Mouse (Mus musculus) spleen, embryonic (tissue): ENCODE measurements at regions not wholly inside any gene's neighbourhood (a gene's known extent, or its start where the extent isn't known, plus 50 kb on each side); places are given as distances from the start of the nearest gene placed in this dataset.

Source experiments
- CTCF ChIA-PET: fragments of 350-600 bp; sonication (Branson Sonifier 250); formaldehyde crosslinking; loops from one replicate; lab custom pipeline; 2022; lab: Charles Lee

GRCm38 (mm10) chr1:72046072-72046471, 166.0 kb downstream of the Mreg start:
- CTCF ChIA-PET = no interaction called here

DNA sequence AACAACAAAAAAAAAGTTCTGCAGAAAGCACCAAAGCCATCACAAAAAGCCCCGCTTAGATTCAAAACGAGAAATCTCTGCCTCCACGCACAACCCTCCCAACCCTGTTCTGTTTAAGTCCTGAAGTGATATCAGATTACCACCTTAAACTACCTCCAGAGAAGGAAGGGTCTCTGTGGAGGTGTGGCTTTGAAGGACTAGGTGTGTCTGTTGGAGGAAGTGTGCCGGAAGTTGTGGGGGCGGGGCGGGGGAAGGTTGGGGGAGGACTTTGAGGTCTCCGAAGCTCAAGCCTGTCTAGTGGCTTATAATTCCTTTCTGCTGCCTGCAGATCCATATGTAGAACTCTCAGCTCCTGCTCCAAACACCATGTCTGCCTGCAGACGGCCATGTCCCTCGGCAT, 173.6 kb downstream of the Mreg start:
- CTCF ChIA-PET = no interaction called here

GRCm38 (mm10) chr1:72036600-72036999, 175.5 kb downstream of the Mreg start:
- CTCF ChIA-PET = no interaction called here

- CTCF ChIA-PET = no interaction called here
Measured at GRCm38 (mm10) chr1:72036141-72036540, 176.0 kb downstream of the Mreg start.

DNA sequence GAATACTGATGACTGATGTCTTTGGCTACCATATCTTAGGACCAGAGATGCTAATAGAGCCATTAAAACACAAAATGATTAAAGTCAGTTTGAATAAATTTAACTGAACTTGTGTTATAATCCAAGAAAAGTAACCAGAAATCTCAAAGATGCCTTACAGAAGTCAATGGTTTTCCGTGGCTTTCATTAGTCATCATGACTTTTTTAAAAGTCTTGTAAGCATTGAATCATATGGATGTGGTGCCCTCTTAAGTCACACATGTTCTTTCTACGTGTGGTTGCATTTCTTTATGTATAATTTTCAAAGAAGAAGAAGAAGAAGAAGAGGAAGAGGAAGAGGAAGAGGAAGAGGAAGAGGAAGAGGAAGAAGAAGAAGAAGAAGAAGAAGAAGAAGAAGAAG, 178.2 kb downstream of the Mreg start:
- CTCF ChIA-PET = no interaction called here

- CTCF ChIA-PET = no interaction called here
Measured at GRCm38 (mm10) chr1:72032214-72032613, 179.9 kb downstream of the Mreg start.

- CTCF ChIA-PET = no interaction called here
Measured at GRCm38 (mm10) chr1:72030763-72031405, 181.2 kb downstream of the Mreg start.

GRCm38 (mm10) chr1:72029625-72030024, 182.5 kb downstream of the Mreg start:
- CTCF ChIA-PET = no interaction called here

- CTCF ChIA-PET = no interaction called here
Measured at GRCm38 (mm10) chr1:72026861-72027260, 185.2 kb downstream of the Mreg start.

- CTCF ChIA-PET = no interaction called here
Measured at GRCm38 (mm10) chr1:72022631-72023030, 189.5 kb downstream of the Mreg start.

- CTCF ChIA-PET = no interaction called here
Measured at GRCm38 (mm10) chr1:72018479-72019222, 193.5 kb downstream of the Mreg start.

DNA sequence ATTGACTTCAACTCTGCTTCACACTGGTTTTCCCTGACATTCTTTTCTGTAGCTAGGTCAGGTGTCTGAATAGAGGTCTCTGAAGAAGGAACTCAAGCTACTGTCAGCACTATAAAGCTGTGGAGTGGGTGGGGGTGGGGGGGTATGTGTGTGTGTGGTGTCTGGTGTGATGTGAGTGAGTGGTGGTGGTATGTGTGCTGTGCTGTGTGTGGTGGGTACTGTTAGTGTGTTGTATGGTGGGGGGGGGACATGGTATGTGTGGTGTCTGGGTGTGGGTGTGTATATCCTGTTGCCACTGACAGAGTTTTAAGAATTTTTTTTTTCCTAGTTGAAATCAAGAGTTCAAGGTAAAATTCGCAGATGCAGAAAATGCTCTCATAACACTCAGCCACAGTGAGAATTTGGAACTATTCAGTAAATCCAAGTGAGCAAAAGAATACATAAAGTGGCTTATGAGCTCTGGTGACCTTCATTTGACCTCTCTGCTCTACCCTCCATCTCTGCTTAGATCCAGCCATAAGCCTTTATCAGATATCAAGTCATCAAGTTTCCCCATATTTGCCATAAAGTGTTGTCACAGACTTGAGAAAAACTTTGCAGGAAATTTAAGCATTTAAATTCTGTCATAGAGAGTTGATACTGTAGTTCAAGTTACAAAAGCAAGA, 194.2 kb downstream of the Mreg start:
- CTCF ChIA-PET = no interaction called here

GRCm38 (mm10) chr1:72015471-72015870, 196.6 kb downstream of the Mreg start:
- CTCF ChIA-PET = no interaction called here

GRCm38 (mm10) chr1:72014580-72014979, 197.5 kb downstream of the Mreg start:
- CTCF ChIA-PET = no interaction called here

DNA sequence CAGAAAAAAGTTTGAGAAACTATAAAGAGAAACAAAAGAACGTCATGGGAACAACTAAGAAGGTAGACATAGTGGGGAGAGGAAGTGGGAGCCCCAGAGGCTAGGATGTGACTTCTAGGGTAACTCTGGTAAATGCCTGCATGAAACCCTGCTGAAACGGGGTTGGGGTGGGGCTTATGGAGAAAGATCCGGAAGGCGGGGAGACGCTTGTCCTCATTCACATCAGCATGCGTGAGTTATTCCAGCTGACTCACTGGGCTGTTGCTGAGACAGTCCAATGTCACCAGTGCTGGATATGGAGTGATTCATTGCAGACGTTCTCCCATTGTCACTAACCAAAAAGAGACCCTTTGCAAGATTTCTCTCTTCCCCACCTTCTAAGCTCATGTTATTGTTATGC, 198.2 kb downstream of the Mreg start:
- CTCF ChIA-PET = no interaction called here

DNA sequence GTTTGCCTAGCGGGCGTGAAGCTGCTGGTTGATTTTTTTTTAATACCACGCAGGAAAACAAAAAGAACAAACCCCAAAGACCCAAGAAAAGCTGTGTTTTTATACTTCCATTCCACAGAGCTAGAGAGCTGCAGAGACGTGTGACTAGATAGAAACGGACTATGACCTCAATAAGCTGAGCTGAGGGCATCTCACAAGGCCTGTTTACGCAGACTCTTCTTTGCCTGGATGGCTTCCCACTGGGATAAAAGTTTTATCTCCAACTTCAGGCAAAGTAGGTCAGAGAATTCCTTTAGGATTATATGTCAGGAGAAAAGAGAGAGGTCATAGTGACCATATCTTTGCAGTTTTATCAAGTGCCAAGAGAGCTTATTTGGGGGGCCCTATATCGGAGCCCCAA, 199.4 kb downstream of the Mreg start:
- CTCF ChIA-PET = no interaction called here

- CTCF ChIA-PET = no interaction called here
Measured at GRCm38 (mm10) chr1:72009270-72009928, 202.7 kb downstream of the Mreg start.

- CTCF ChIA-PET = interaction anchor here (0.5 kb wide), 1 partner anchor 248 kb away, joined by 3 read pairs; no protein-coding TSS in a partner anchor
Measured at GRCm38 (mm10) chr1:72006696-72007291, 205.3 kb downstream of the Mreg start.

- CTCF ChIA-PET = interaction anchor here (0.5 kb wide), 1 partner anchor 248 kb away, joined by 3 read pairs; no protein-coding TSS in a partner anchor
Measured at GRCm38 (mm10) chr1:72005956-72006355, 206.2 kb downstream of the Mreg start.

DNA sequence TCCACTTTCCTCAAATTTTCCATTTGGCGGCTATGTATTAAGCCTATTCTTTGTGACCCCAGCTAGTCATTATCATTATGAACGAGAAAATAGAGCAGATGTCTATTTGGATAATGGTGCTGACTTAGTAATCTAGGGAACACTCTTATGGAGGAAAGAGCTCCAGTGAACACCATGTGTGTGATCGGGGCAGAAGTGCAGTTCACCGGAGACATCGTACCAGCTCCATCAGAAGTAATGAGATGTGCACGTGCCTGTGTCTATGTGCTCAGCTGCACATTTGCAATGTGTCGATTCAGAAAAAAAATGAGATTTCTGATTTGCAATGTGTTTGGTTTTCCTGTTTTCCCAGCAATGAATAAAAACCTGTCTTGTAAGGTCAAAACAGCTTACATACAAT, 206.6 kb downstream of the Mreg start:
- CTCF ChIA-PET = no interaction called here

DNA sequence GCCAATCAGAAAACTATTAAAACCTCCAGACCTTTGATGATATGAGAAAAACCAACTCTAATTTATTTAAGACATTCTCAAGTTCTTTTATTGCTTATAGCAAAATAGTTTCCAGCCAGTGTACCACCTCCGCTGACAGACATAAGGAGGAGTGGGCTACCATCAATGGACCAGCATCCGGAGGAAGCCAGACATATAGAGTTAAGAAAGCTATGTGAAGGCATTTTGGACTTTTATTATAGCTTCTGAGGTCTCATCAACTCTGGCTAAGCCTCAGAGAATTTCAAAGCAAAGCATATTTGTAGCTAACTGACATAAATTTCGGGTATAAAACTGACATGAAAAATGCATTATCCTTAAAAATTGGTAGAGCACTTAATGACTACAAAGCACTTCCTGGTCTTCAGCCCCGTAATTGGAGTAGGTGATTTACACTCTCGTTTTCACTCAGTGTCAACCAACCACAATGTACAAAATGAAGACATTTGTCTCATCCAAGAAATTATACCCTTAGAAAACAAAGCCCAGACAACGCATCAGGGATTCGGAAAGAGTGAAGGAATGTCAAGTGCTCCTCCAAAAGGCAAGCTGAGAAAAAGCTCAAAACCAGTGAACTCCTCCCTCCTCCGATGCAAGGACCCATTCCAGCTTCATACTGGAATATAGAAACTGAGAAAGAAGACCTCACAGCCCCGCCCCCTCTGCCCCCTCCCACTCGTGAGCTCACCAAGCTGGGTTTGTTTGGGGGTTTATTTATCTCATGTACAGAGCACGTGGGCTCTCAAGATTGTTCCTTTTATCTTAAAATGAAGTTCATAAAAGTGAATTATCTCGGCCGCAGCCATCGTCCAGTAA, 208.5 kb downstream of the Mreg start:
- CTCF ChIA-PET = no interaction called here
